23 mouse cellular contexts compared by ENCODE assay signal in the genomic region with DNA sequence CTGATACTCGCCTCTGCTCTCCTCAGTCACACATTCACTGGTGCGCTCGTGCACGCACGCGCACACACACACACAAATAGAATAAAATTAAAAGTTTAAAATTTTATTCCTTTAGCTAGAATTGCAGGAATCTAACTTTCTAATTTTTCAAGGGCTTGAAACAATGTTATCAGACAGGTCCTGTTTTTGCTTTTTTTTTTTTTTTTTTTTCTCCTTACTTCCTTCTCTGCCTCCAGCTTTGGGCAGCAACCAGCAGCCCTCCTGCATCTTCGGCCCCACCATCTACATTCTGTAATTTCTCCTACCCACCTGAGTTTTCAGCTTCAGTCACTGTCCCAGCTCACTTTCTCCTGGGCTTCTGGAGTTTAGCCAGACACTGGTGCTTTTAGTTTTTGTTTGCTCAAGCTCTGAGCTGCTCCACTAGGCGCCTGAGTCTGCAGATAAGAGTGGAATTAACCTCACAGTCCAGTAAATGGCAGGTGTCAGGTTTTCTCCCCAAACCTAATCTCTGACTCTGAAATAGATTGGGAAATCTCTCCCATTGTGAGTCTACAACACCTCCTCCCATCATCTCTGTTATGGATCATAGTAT. TPM values are rescaled to one million over a fixed set of nuclear protein-coding genes. Genes with fewer than 3 reads are reported as not detected.
DNase-seq lines count a peak whose midpoint lies in the region; ATAC-seq and TF ChIP-seq lines count a peak whose summit lies in the region.
"Had no signal": no experiment of that assay in that cellular context is flagged by ENCODE, and none has a peak within 500 bp of the region (broad histone marks: within the 10 kb centered on the region; RNA-seq: fewer than 3 reads in every experiment).

No protein-coding gene starts in this region.

- TF ChIP-seq EP300 in liver, embryonic 14.5 days (IDR thresholded peaks at IDR 0.05; ENCODE audit: low read depth), result no peak
- no peak for TF ChIP-seq EP300 in stomach, postnatal 0 days (optimal IDR thresholded peaks at IDR 0.05)

- no peak overlapping the region for H3K9ac ChIP-seq in liver, embryonic 14.5 days (replicated peaks)
- H3K9ac ChIP-seq in liver, embryonic 11.5 days (ENCODE audit: low read depth, low read length), result no peak overlapping the region
- no peak overlapping the region for H3K9ac ChIP-seq in intestine, embryonic 16.5 days (ENCODE audit: low read depth, low read length)
- H3K9ac ChIP-seq in stomach, postnatal 0 days (ENCODE audit: low read length), result no peak overlapping the region
- H3K9ac ChIP-seq: embryonic facial prominence, embryonic 15.5 days; heart, embryonic 15.5 days; hindbrain, embryonic 15.5 days; limb, embryonic 15.5 days; midbrain, embryonic 13.5 days had no signal

- no peaks in the 10 kb centered on the region for H3K9me3 ChIP-seq in liver, embryonic 14.5 days (ENCODE audit: control insufficient read depth, low read length)
- H3K9me3 ChIP-seq in liver, embryonic 11.5 days (ENCODE audit: control insufficient read depth, low read length), result no peaks in the 10 kb centered on the region
- H3K9me3 ChIP-seq in intestine, embryonic 16.5 days (ENCODE audit: control insufficient read depth, low read length), result no peaks in the 10 kb centered on the region
- no peaks in the 10 kb centered on the region for H3K9me3 ChIP-seq in stomach, postnatal 0 days (ENCODE audit: control insufficient read depth, low read length)
- H3K9me3 ChIP-seq: embryonic facial prominence, embryonic 15.5 days; G1E; heart, embryonic 15.5 days; hindbrain, embryonic 15.5 days; limb, embryonic 15.5 days; midbrain, embryonic 13.5 days had no signal

- H3K27me3 ChIP-seq in liver, embryonic 14.5 days (ENCODE audit: control insufficient read depth, insufficient read depth, low read length), result no peaks in the 10 kb centered on the region
- H3K27me3 ChIP-seq in liver, embryonic 11.5 days (replicated peaks; ENCODE audit: control insufficient read depth, insufficient read depth, low read length), result no peaks in the 10 kb centered on the region
- no peaks in the 10 kb centered on the region for H3K27me3 ChIP-seq in intestine, embryonic 16.5 days (replicated peaks; ENCODE audit: control insufficient read depth, insufficient read depth, low read length)
- H3K27me3 ChIP-seq in stomach, postnatal 0 days (ENCODE audit: control insufficient read depth, insufficient read depth, low read length), result no peaks in the 10 kb centered on the region
- H3K27me3 ChIP-seq: CH12.LX; embryonic facial prominence, embryonic 15.5 days; heart, embryonic 15.5 days; hindbrain, embryonic 15.5 days; limb, embryonic 15.5 days; midbrain, embryonic 13.5 days had no signal

- WGBS in liver, embryonic 14.5 days (ENCODE audit: insufficient replicate concordance), result 62% methylated on average over 8 of the region's 8 CpGs
- 74% methylated on average over 8 of the region's 8 CpGs for WGBS in liver, embryonic 11.5 days
- WGBS in intestine, embryonic 16.5 days, result 76% methylated on average over 8 of the region's 8 CpGs
- WGBS in stomach, postnatal 0 days, result 71% methylated on average over 8 of the region's 8 CpGs

- peak; percentile 37; the same call in 1 of the 2 replicates for ATAC-seq in liver, embryonic 14.5 days (ENCODE audit: insufficient read depth)
- no peak for ATAC-seq in liver, embryonic 11.5 days (replicated peaks; ENCODE audit: low FRiP score)
- 0 out of 2 replicates have a peak, but pooled peaks have one; percentile 23 for ATAC-seq in intestine, embryonic 16.5 days
- ATAC-seq in stomach, postnatal 0 days (ENCODE audit: low FRiP score, low TSS enrichment), result peak; percentile 14; the same call in 1 of the 2 replicates
- ATAC-seq in activated CD4-positive, CD25-positive, alpha-beta regulatory T cell, adult 4 months, result no peak
- ATAC-seq: forebrain, embryonic 14.5 days; midbrain, embryonic 13.5 days had no signal

- TF ChIP-seq CTCF in liver, embryonic 14.5 days (IDR thresholded peaks at IDR 0.05; ENCODE audit: low read depth), result no peak
- no peak for TF ChIP-seq CTCF in stomach, postnatal 0 days (IDR thresholded peaks at IDR 0.05; ENCODE audit: low read depth)

- peaks cover 8% of the 10 kb centered on the region; the same call in 1 of the 2 replicates for H3K36me3 ChIP-seq in liver, embryonic 14.5 days (replicated peaks; ENCODE audit: control insufficient read depth, insufficient read depth, low read depth)
- peaks cover 10% of the 10 kb centered on the region for H3K36me3 ChIP-seq in liver, embryonic 11.5 days (ENCODE audit: control insufficient read depth, insufficient read depth, low read length)
- peaks cover 4% of the 10 kb centered on the region; the same call in 1 of the 2 replicates for H3K36me3 ChIP-seq in intestine, embryonic 16.5 days (ENCODE audit: control insufficient read depth, insufficient read depth, low read length)
- H3K36me3 ChIP-seq in stomach, postnatal 0 days (ENCODE audit: control insufficient read depth, insufficient read depth, low read length), result peaks cover 8% of the 10 kb centered on the region

- H3K27ac ChIP-seq in liver, embryonic 14.5 days, result no peak overlapping the region
- no peak overlapping the region for H3K27ac ChIP-seq in liver, embryonic 11.5 days (ENCODE audit: low read depth, low read length)
- H3K27ac ChIP-seq in intestine, embryonic 16.5 days (ENCODE audit: low read length), result no peak overlapping the region
- H3K27ac ChIP-seq in stomach, postnatal 0 days (replicated peaks), result no peak overlapping the region
- H3K27ac ChIP-seq: embryonic facial prominence, embryonic 15.5 days; gastrocnemius, adult 2 months; heart, embryonic 15.5 days; hindbrain, embryonic 15.5 days; limb, embryonic 15.5 days; midbrain, embryonic 13.5 days had no signal

- DNase-seq in liver, embryonic 14.5 days (ENCODE audit: low read depth in 3 of 3, low spot score in 3 of 3), result no peak
- no peak for DNase-seq in liver, embryonic 11.5 days (ENCODE audit: low spot score)
- peak; percentile 39 for DNase-seq in lung, postnatal 14 days
- DNase-seq in stomach, postnatal 0 days (ENCODE audit: low spot score), result peak; percentile 38
- DNase-seq in ovary, adult 18-20 months (ENCODE audit: low spot score), result no peak
- DNase-seq: adrenal gland, postnatal 10 days; B cell, adult 2 months; cerebellum, adult 8-10 months; gastrocnemius, adult 2 months; left cerebral cortex, postnatal 4 days; right cerebral cortex, postnatal 14 days; spleen, adult 18-20 months; thymus, postnatal 14 days had no signal

- H3K4me1 ChIP-seq in liver, embryonic 14.5 days (replicated peaks; ENCODE audit: control insufficient read depth in 2 of 2, insufficient read depth in 2 of 2, low read length in 1 of 2), result peaks cover 0 to 9% of the 10 kb centered on the region in 2 experiments; a peak in 1 of 4 replicates
- no peaks in the 10 kb centered on the region; the same call in 1 of the 2 replicates for H3K4me1 ChIP-seq in liver, embryonic 11.5 days (replicated peaks; ENCODE audit: control insufficient read depth, insufficient read depth, low read length)
- H3K4me1 ChIP-seq in intestine, embryonic 16.5 days (ENCODE audit: control insufficient read depth, insufficient read depth, low read length), result peaks cover 12% of the 10 kb centered on the region
- 0 out of 2 replicates have a peak, but pooled peaks cover 4% of the 10 kb centered on the region for H3K4me1 ChIP-seq in stomach, postnatal 0 days (replicated peaks; ENCODE audit: control insufficient read depth, insufficient read depth)

- no peak overlapping the region for H3K4me2 ChIP-seq in liver, embryonic 14.5 days (ENCODE audit: low read depth)
- H3K4me2 ChIP-seq in liver, embryonic 11.5 days, result no peak overlapping the region
- H3K4me2 ChIP-seq in intestine, embryonic 16.5 days (ENCODE audit: low read depth, low read length), result no peak overlapping the region
- no peak overlapping the region for H3K4me2 ChIP-seq in stomach, postnatal 0 days (replicated peaks; ENCODE audit: low read depth)
- H3K4me2 ChIP-seq: embryonic facial prominence, embryonic 15.5 days; heart, embryonic 15.5 days; hindbrain, embryonic 15.5 days; limb, embryonic 15.5 days; midbrain, embryonic 13.5 days had no signal

- no peak overlapping the region for H3K4me3 ChIP-seq in liver, embryonic 14.5 days (ENCODE audit: insufficient read depth in 1 of 2, low read depth in 2 of 2, low read length in 2 of 2)
- no peak overlapping the region for H3K4me3 ChIP-seq in liver, embryonic 11.5 days (ENCODE audit: low read depth, low read length)
- no peak overlapping the region for H3K4me3 ChIP-seq in intestine, embryonic 16.5 days (ENCODE audit: low read length)
- H3K4me3 ChIP-seq in stomach, postnatal 0 days (ENCODE audit: low read depth, low read length), result no peak overlapping the region
- H3K4me3 ChIP-seq: embryonic facial prominence, embryonic 15.5 days; gastrocnemius, adult 2 months; heart, embryonic 15.5 days; hindbrain, embryonic 15.5 days; limb, embryonic 15.5 days; midbrain, embryonic 13.5 days had no signal

RNA-seq across cellular contexts. Expression of gene Tstd1, which starts 3.9 kb away (rescaled TPM):
- polyA plus RNA-seq in liver, embryonic 14.5 days (2012; rRNA removed), result 0.60 and 0.90 TPM in 2 replicates
- polyA plus RNA-seq in liver, embryonic 14.5 days (2014; fragmentation: Nextera tagmentation; extraction: Ambion mirVana), result 0.19 and 0.75 TPM in 2 replicates
- 1.6 and 1.7 TPM in 2 replicates for polyA plus RNA-seq in liver, embryonic 11.5 days (2014; fragmentation: Nextera tagmentation; extraction: Ambion mirVana)
- 5.3 and 5.6 TPM in 2 replicates for polyA plus RNA-seq in intestine, embryonic 16.5 days (2015; fragmentation: Nextera tagmentation; extraction: Ambion mirVana)
- 3.7 and 3.8 TPM in 2 replicates for polyA plus RNA-seq in stomach, postnatal 0 days (2015; fragmentation: Nextera tagmentation; extraction: Ambion mirVana)
- 1 to 10 TPM; 5.9 to 10.0 TPM for polyA plus RNA-seq in activated CD4-positive, CD25-positive, alpha-beta regulatory T cell, adult 4 months (2017; shearing (Covaris generic))

RNA-seq across cellular contexts. Expression of gene Usf1, which starts 11.5 kb away (rescaled TPM):
- 13.4 and 16.9 TPM in 2 replicates for polyA plus RNA-seq in liver, embryonic 14.5 days (2012; rRNA removed)
- polyA plus RNA-seq in liver, embryonic 14.5 days (2014; fragmentation: Nextera tagmentation; extraction: Ambion mirVana), result 15.0 and 18.9 TPM in 2 replicates
- 51.0 and 53.2 TPM in 2 replicates for polyA plus RNA-seq in liver, embryonic 11.5 days (2014; fragmentation: Nextera tagmentation; extraction: Ambion mirVana)
- 54.6 and 58.1 TPM in 2 replicates for polyA plus RNA-seq in intestine, embryonic 16.5 days (2015; fragmentation: Nextera tagmentation; extraction: Ambion mirVana)
- 39.1 and 41.6 TPM in 2 replicates for polyA plus RNA-seq in stomach, postnatal 0 days (2015; fragmentation: Nextera tagmentation; extraction: Ambion mirVana)
- polyA plus RNA-seq in activated CD4-positive, CD25-positive, alpha-beta regulatory T cell, adult 4 months (2017; shearing (Covaris generic)), result 10 to 100 TPM; 41.0 to 43.1 TPM

RNA-seq across cellular contexts. Expression of gene F11r, which starts 14.7 kb away (rescaled TPM):
- polyA plus RNA-seq in liver, embryonic 14.5 days (2012; rRNA removed), result 11.9 TPM in 2 replicates
- polyA plus RNA-seq in liver, embryonic 14.5 days (2014; fragmentation: Nextera tagmentation; extraction: Ambion mirVana), result 13.6 and 14.0 TPM in 2 replicates
- 42.0 and 47.8 TPM in 2 replicates for polyA plus RNA-seq in liver, embryonic 11.5 days (2014; fragmentation: Nextera tagmentation; extraction: Ambion mirVana)
- polyA plus RNA-seq in intestine, embryonic 16.5 days (2015; fragmentation: Nextera tagmentation; extraction: Ambion mirVana), result 101 and 108 TPM in 2 replicates
- 95.8 and 113 TPM in 2 replicates for polyA plus RNA-seq in stomach, postnatal 0 days (2015; fragmentation: Nextera tagmentation; extraction: Ambion mirVana)
- under 1 TPM in 1 of 2 experiments, not detected in 1; 0.18 TPM for polyA plus RNA-seq in activated CD4-positive, CD25-positive, alpha-beta regulatory T cell, adult 4 months (2017; shearing (Covaris generic))
- polyA plus RNA-seq: G1E had no signal

RNA-seq across cellular contexts. Expression of gene Arhgap30, which starts 33.8 kb away (rescaled TPM):
- polyA plus RNA-seq in liver, embryonic 14.5 days (2012; rRNA removed), result 2.2 and 3.0 TPM in 2 replicates
- polyA plus RNA-seq in liver, embryonic 14.5 days (2014; fragmentation: Nextera tagmentation; extraction: Ambion mirVana), result 1.8 and 1.9 TPM in 2 replicates
- 3.5 and 3.8 TPM in 2 replicates for polyA plus RNA-seq in liver, embryonic 11.5 days (2014; fragmentation: Nextera tagmentation; extraction: Ambion mirVana)
- 2.0 and 2.5 TPM in 2 replicates for polyA plus RNA-seq in intestine, embryonic 16.5 days (2015; fragmentation: Nextera tagmentation; extraction: Ambion mirVana)
- 1.1 and 1.2 TPM in 2 replicates for polyA plus RNA-seq in stomach, postnatal 0 days (2015; fragmentation: Nextera tagmentation; extraction: Ambion mirVana)
- 10 to 100 TPM; 71.7 to 78.8 TPM for polyA plus RNA-seq in activated CD4-positive, CD25-positive, alpha-beta regulatory T cell, adult 4 months (2017; shearing (Covaris generic))

RNA-seq across cellular contexts. Expression of gene Nectin4, which starts 52.7 kb away (rescaled TPM):
- 0.09 and 0.12 TPM in 2 replicates for polyA plus RNA-seq in liver, embryonic 14.5 days (2012; rRNA removed)
- polyA plus RNA-seq in liver, embryonic 14.5 days (2014; fragmentation: Nextera tagmentation; extraction: Ambion mirVana), result 0.04 and 0.06 TPM in 2 replicates
- polyA plus RNA-seq in liver, embryonic 11.5 days (2014; fragmentation: Nextera tagmentation; extraction: Ambion mirVana), result 0.25 and 0.53 TPM in 2 replicates
- 2.8 and 3.8 TPM in 2 replicates for polyA plus RNA-seq in intestine, embryonic 16.5 days (2015; fragmentation: Nextera tagmentation; extraction: Ambion mirVana)
- 45.5 and 48.2 TPM in 2 replicates for polyA plus RNA-seq in stomach, postnatal 0 days (2015; fragmentation: Nextera tagmentation; extraction: Ambion mirVana)
- under 1 TPM in 1 of 2 experiments, not detected in 1; 0.09 TPM for polyA plus RNA-seq in activated CD4-positive, CD25-positive, alpha-beta regulatory T cell, adult 4 months (2017; shearing (Covaris generic))

Comparison
In these comparisons a context has a peak if more than half of its experiments do, and no peak if none do; other contexts are left out.
1. ATAC-seq: peak in liver, embryonic 14.5 days (single experiment), intestine, embryonic 16.5 days (single experiment) and stomach, postnatal 0 days (single experiment); none in liver, embryonic 11.5 days (single experiment) and activated CD4-positive, CD25-positive, alpha-beta regulatory T cell, adult 4 months (single experiment).
2. DNase-seq: peak in lung, postnatal 14 days (single experiment) and stomach, postnatal 0 days (single experiment); none in liver, embryonic 14.5 days (0 of 3), liver, embryonic 11.5 days (single experiment) and ovary, adult 18-20 months (single experiment).
3. RNA of gene F11r, which starts 14.7 kb away (polyA plus RNA-seq): 101 to 108 TPM in intestine, embryonic 16.5 days, 95.8 to 113 TPM in stomach, postnatal 0 days, 42.0 to 47.8 TPM in liver, embryonic 11.5 days and 11.9 to 14.0 TPM in liver, embryonic 14.5 days; 0.18 TPM in activated CD4-positive, CD25-positive, alpha-beta regulatory T cell, adult 4 months; every median in the first group is over 10 times any median in the second.